Mouse (Mus musculus) cerebellum, adult (tissue): ENCODE data around the gene Ric1.

Experiments
- ATAC-seq: cut with Nextera tagmentation; 2 replicates; pipeline ENCODE4 v1.9.2; 2017; ENCODE audit warnings: mild to moderate bottlenecking, moderate library complexity, mixed read lengths; ENCODE audit not compliant: insufficient number of reproducible peaks, low FRiP score, low TSS enrichment

Gene Ric1

DNA sequence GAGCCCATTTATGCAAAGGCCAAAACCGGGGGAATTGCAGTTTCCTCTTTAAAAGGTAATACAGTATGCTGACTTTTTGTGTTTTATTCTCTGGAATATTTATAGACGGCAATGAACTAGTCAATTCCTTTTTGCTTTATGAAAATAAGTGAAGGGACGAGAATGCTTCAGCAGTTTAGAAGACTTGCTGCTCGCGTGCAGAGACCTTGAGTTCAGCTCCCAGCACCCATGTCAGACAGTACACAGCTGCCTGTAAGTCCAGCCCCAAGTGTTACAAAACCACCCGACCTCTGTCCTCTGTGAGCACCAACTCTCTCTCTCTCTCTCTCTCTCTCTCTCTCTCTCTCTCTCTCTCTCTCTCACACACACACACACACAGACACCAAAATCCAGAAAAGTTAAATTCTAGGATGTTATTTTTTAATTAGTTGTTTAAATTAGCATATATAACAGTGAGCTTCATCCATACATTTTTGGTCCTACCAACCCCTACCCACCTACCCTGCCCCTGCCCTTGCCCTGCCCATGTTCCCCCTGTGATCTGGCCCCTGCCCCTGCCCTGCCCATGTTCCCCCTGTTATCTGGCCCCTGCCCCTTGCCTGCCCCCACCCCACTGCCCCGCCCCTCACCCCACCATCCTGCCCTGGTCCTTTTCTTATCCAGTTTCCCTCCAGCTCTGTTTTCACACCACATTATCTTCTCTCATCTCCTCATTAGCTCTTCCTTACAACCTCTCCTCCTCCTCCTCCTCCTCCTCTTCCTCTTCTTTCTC, 25.1 kb upstream of the Ric1 start:
- ATAC-seq, result no peak

DNA sequence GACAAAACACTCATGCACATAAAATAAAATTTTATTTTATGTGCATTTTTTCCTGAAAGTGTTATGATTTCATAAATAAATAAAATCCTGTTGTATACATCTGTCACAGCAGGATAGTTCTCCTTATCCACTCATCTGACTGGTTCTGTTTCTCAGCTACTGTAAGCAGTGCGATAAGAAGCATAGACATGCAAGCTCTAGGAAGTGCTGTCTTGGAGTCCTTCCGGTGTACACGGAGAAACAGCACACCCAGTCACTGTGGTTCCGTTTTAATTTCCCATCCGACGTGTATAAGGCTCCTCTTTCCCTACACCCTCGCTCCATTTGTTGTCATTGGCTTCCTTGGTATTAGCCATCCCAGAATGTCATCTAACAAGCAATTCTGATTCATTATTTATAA, 24.2 kb upstream of the Ric1 start:
- no peak for ATAC-seq

DNA sequence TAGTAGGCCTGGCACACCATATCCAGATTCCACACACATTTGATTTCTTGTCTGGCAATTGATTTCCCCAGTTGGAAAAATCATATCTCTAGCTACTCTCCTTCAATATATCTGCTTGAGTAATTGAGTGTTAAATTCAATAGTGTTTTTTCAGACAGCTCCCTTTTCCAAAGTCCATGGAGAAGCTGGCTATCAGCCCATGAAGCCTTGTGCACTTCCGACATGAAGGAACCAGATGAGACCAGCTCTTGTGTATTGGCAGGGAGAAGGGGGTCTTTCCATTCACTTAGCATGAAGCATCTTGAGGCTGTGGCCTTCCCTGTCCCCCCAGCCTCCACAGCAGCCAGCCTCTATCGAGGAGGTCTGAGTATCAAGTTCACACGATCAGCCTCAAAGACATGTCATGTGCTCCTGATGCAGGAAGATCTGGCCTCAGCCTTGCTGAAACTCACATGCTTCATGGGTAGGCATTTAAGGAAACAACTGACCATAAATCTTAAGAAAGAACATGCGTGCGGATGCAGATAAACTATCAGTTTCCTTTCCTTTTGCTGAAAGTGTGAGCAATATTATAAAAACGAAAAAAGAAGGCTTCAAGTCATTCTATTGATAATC, 23.1 kb upstream of the Ric1 start:
- ATAC-seq, result no peak

DNA sequence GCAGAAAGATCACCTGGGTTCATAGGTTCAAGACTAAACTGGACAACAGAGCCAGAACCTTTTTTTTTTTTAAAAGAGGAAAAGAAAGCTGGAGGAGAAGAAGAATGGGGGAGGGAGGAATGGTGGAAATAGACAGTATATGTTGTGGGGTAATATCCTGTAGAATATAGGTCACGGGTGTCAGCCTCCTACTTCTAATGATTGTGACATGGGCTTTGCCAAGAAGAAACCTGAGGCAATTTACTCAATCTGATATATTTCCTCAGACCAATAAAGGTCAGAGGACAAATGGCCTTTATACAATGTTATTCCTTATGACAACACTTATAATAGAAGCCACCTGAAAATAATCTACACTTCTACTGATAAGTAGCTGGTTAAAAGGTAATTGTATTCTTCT, 21.7 kb upstream of the Ric1 start:
- ATAC-seq, result no peak

DNA sequence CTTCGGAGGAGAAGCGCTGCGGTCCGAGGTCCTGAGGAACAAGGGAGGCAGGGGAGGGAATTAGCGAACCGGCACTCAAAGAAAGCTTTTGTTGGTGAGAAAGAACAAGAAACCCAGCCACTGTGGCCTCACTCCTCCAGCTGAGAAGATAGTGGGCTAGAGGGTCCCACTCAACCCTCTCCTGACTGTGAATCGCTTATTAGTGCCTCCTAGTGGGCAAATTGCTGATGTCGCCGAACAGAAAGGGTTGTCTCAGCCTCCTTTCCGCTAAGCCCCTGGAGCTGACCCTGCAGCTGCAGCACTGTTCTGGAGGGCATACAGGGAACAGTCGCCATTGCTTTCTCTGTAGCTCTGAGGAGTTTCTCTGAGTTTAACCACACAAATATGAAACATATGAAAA, 21.0 kb upstream of the Ric1 start:
- ATAC-seq, result no peak

DNA sequence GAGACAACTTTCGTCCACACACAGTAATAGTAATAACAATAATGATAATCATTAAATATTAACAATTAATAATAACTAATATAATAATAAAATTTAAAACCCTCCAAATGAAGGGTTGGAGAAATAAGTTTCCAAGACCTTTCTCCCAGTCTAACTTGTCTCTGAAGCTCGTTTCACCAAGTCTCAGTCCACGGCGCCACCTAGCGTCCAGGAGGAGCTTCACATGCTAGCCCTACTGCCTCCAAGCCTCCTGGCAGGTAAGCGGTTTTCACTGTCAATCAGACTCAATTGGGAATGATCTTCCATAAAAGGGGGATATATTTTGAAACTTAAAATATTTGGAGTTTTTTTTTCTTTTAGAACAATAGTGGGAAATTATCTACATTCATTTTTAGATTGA, 20.6 kb upstream of the Ric1 start:
- 0 out of 2 replicates have a peak, but pooled peaks have one; percentile 49 for ATAC-seq

DNA sequence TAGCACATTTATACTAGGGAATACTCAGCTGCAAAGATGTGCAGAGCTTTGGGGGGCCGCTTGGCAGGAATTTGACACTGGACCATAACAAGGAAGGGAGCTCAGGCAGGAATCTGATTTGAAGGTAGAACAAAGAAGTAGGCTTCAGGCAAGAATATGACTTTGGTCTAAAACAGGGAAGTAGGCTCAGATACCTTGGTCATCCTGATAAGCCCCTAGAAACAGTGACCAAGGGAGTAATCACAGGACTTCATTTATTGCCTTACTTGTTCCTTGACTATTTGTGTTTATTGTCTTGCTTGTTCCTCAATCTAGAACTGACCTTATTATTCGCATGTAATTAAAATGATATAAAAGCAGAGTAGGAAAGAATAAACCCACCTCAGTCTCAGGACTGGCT, 18.0 kb upstream of the Ric1 start:
- no peak for ATAC-seq

DNA sequence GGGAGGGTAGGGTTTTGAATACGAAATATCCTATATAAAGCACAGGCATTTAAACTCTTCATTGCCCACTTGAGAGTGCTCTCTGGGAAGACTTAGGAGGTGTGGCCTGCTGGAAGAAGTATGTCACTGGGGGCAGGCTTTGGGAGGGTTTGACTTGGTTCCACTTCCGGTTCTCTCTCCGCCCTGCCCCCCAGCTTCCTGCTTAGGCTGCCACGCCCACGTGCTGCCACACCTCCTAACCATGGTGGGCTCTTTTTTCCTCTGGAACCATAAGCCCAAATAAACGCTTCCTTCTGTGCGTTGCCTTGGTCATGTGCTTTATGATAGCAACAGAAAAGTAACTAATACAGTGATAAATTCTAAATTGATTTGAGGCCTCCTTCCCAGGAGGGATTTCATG, 16.5 kb upstream of the Ric1 start:
- no peak for ATAC-seq

DNA sequence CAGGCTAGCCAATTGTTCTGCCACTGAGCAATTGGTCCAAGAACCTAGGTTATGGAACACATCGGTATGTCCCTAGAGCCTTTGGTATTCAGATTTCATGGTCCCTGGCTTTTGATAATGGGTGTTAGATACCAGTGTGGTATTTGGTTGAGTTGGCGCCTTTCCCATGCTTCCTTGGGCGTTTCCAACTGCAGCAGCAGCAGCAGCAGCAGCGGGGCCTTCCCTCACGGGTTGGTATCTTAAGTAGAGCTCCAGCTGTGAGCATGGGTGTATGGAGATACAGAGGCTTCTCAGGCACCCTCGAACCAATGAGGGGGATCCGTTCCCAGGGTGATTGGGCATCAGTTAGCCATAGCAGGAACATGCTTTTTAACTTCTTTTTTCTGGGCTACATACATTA, 13.9 kb upstream of the Ric1 start:
- ATAC-seq, result no peak

DNA sequence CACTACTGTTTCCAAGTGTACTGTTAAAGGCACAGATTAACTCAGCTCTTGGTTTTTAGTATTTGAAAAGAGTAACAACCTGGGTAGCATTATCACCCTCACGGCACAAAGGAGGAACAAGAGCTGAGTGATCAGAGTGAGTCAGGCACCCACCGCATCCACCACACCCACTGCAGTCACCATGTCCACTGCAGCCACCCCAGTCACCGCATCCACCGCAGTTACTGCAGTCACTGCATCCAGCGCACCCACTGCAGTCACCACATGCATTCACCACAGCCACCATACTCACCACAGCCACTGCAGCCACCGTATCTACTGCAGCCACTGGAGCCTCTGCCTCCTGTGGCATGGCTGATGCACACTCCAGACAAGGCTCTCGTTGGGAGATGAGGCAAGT, 12.2 kb upstream of the Ric1 start:
- no peak for ATAC-seq

DNA sequence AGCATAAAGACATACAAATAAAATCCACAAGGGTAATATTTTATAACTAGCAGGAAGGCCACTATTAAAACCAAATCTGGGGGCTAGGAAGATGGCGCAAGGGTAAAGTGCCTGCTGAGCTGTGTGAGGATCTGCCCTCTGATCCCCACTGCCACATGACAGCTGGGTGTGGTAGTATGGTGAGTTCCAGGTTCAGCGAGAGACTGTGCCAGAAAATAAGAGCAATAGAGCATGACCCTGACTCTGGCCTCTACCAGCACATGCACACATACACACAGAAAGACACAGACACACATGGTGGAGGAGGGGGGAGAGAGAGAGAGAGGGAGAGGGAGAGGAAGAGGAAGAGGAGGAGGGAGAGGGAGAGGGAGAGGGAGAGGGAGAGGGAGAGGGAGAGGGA, 10.3 kb upstream of the Ric1 start:
- ATAC-seq, result no peak

DNA sequence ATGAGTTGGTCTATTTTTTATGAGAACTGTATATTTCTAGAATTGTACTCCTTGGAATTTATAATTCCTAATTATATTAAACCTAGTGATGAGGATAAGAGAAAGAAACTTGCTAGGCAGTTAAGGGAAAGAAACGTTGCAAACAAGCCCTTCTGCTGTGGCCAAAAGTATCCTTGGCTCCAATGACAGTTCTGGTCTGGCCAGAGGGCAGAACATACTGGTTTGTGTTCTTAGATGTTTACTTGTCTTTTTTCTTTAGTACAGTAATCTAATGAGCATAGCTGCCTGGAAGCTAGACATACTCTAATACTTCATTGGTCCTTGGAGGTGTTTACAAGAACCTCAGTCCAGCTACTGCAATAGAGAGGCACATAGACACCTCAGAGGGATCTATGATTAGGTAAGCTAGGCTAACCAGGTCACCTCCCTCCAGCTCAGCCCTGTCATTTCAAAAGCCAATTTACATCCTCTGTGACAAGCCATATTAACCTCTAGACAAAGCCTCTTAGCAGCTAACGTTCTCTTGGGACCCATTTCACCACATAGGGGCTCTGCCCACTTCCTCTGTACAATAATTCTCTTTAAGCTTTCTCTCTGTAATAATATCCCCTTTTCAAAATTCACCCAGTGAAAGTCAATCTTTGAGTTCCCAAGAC, 8.8 kb upstream of the Ric1 start:
- ATAC-seq, result no peak

DNA sequence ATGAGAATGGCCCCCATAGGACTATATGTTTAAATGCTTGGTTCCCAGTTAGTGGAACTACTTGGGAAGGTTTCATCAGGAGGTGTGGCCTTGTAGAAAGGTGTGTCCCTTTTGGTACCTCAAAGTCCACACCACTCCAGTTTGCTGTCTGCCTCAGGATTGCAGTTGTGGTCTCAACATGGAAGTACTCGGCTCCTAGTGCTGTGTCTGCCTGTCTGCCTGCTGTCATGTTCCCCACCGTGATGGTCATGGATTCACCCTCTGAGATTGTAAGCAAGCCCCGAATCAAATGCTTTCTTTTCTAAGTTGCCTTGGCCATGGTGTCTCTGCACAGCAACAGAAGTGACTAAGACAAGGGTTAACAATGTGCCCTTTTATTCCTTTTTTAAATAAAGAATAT, 8.0 kb upstream of the Ric1 start:
- no peak for ATAC-seq

DNA sequence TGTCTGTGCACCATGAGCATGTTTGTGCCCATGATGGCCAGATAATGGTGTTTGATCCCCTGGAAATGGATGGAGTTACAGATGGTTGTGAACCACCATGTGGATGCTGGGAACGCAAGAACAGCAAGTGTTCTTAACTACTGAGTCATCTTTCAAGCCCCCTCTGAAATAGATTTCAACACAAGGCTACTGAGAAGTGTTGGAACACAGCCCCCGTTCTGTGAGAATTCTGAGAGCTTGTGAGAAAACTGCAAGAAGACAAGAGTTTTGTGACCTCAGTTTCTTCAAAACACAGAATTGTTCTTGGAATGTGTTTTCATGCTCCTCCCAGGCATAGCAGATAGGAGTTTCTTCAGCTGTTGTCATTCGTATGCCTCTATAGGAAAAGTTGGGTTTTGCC, 6.7 kb upstream of the Ric1 start:
- ATAC-seq, result no peak

DNA sequence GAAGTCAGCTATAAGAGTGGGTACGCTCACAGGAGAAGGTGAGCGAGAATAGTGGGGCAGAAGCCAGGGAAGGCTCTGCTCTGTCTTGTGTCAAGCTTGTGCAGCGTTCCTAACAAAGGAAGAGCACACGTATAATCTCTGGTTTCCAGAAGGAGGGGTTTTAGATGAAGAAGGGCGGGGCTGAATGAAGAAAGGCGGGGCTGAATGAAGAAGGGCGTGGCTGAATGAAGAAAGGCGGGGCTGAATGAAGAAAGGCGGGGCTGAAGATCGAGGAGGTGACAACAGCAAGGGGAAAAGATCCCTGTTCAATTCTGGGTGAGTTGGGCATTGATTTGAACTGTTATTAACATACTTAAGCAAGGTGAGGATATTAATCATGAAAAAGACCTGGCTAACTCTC, 6.1 kb upstream of the Ric1 start:
- ATAC-seq, result no peak

DNA sequence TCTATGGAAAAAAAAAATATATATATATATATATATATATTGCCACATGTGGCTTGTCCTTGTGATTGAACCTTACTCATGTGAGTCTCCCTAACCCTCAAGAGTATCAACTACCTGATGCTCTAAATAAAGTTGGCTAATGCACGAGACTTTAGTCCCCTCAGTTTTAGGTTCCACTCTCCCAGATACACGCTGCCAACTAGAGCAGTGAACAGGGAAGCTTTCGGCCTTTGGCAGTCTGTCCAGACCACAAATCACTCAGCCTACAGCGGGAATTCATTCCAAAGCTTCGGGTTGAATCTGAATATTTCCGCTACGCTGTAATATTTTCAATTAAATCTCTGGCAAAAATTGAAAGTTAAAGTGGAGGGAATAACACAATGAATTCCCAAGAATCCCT, 3.7 kb upstream of the Ric1 start:
- ATAC-seq, result no peak

DNA sequence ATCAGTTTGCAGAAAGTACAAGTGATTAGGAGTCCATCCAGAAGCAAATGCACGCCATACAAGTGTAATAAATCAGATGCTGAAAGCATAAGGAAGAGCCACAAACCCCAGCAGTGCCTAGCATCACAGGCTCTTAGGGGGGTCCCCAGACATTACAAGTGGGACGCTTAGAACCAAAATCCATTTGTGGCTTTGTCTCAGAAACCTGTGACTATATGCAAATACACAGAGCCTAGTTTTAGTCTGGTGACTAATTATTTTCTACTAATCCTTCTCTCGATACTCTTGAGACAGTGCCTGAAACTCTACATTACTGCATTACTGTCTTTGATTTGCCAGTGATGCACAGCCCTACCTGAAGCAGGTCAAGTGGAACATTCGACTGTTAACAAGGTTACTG, 3.2 kb upstream of the Ric1 start:
- no peak for ATAC-seq

DNA sequence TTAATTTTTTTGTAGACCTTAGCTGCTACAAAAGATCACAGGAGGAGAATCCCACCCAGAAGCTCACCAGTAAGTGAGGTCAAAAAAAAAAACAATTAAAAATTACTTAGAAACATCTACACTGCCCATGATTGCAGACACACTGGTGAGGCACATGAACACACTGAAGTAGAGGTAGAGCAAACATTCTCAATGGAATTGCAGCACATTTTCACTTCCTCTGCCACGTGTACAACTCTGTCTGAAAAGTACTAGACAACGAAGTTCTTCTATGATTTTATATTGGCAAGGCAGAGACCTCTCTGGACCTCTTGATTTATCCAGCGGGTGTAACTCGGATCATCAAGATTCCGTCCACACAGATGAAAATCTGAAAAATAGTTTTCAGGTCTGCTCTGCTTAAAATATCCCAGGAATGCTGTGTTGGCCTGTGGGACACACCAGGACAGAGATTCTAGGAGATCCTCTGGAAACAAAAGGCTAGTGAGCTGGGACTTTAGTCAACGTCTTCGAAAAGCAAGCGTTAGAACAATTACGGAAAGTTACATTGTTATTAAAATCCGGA, 1.0 kb upstream of the Ric1 start:
- no peak for ATAC-seq

DNA sequence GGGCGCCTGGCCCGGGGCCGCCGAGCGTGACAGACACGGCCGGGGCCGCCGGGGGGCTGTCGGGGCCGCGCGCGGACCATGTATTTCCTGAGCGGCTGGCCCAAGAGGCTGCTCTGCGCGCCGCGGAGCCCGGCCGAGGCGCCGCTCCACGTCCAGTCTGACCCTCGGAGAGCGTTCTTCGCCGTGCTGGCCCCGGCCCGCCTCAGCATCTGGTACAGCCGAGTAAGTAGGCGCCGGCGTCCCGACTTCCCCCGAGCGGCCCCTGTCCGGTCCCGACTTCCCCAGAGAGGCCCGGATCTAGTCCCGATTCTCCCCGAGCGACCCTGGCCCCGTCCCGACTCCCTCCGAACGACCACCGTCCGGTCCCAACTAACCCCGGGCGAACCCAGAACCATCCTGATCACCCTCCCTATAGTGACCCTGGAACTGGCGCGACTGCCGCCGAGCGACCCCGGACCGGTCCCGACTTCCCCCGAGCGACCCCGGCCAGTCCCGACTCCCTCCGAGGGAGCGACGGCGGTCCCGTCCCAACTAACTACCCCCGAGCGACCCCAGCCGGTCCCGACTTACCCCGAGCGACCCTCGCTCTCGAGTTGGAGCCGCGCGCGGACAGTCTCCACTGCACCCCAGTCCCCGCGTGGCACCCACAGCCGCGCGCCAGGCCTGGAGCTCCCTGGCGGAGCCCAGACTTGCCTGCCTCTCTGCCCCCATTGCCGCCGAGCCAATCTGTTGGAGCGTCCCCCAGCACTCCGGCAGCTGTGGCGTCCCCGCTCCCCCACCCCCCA, 555 bp downstream of the Ric1 start:
- ATAC-seq, result peak; percentile 67

DNA sequence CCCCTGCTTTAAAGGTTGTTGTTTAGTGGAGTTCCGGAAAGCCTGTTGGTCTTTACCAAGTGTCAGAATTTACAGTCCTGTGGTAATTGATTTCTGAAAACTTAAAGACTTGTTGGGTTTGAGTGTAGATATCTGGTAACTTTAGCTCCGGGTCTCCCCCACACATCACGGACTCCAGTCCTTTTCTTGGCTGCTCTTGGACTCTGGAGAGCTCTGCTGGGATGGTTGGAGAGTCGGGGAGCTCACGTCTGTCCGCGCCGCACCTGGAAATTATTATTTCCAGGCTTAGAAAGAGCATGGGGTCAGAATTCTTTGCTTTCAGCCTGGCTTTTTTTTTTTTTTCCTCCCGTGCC, 1.1 kb downstream of the Ric1 start:
- ATAC-seq, result no peak

DNA sequence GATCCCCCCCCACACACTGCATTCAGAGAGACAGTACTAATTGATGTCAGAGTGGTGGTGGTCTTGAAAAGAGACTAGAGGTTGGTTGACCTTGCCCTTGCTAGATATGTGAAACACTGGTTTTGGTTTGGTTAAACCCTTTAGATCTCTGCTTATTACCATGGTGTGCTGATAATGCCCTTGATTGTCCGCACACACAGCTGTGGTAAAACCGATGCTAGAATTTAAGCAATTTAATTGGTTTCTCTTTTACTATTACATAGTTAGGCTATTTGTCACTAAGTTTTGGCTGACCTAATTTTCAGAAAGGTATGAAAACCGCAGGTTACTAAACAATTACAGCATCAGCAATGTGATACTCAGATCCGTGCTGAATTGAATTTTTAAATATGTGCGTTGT, 1.6 kb downstream of the Ric1 start:
- no peak for ATAC-seq
